Mouse (Mus musculus): ENCODE results near the gene Tbata. TPM values are rescaled to one million over a fixed set of nuclear protein-coding genes. Genes with fewer than 3 reads are reported as not detected.

The Tbata gene
- polyA plus RNA-seq, 1 experiment, result not detected

- Histone ChIP-seq H3K4me3 (replicated peaks) (no peak overlapping the region), H3K9me3 (no peaks in the 10 kb centered on the region), H3K4me1 (peaks cover 8% of the 10 kb centered on the region; the same call in 1 of the 2 replicates)
Observed at GRCm38 (mm10) chr10:61201596-61202318, 30.0 kb downstream of the Tbata start.

GRCm38 (mm10) chr10:61203930-61204329, 32.2 kb downstream of the Tbata start:
- Histone ChIP-seq H3K9me3 (no peaks in the 10 kb centered on the region), H3K36me3 (replicated peaks; ENCODE audit: low read length) (no peaks in the 10 kb centered on the region), H3K27me3 (replicated peaks) (peaks cover 75% of the 10 kb centered on the region), H3K4me3 (replicated peaks) (no peak overlapping the region), H3K4me1 (peaks cover 8% of the 10 kb centered on the region; the same call in 1 of the 2 replicates)
- TF ChIP-seq FLI1 (IDR thresholded peaks at IDR 0.05; ENCODE audit: low read length), result no peak
- TF ChIP-seq GATA1 (IDR thresholded peaks at IDR 0.05; ENCODE audit: borderline replicate concordance, low read length), result no peak

More at GRCm38 (mm10) chr10:61201596-61202318, 30.0 kb downstream of the Tbata start:
- H3K36me3 ChIP-seq (replicated peaks; ENCODE audit: low read length), result no peaks in the 10 kb centered on the region
- peaks cover 76% of the 10 kb centered on the region for H3K27me3 ChIP-seq (replicated peaks)
- TF ChIP-seq GATA1 (IDR thresholded peaks at IDR 0.05; ENCODE audit: borderline replicate concordance, low read length) (no peak), FLI1 (IDR thresholded peaks at IDR 0.05; ENCODE audit: low read length) (no peak)

- no peak overlapping the region for H3K4me3 ChIP-seq (replicated peaks)
- no peak for TF ChIP-seq FLI1 (IDR thresholded peaks at IDR 0.05; ENCODE audit: low read length)
- no peak for TF ChIP-seq GATA1 (IDR thresholded peaks at IDR 0.05; ENCODE audit: borderline replicate concordance, low read length)
- H3K36me3 ChIP-seq (replicated peaks; ENCODE audit: low read length), result no peaks in the 10 kb centered on the region
- H3K4me1 ChIP-seq, result peaks cover 8% of the 10 kb centered on the region; the same call in 1 of the 2 replicates
- no peaks in the 10 kb centered on the region for H3K9me3 ChIP-seq
- H3K27me3 ChIP-seq (replicated peaks), result peaks cover 61% of the 10 kb centered on the region
Observed at GRCm38 (mm10) chr10:61208114-61208684, 36.4 kb downstream of the Tbata start.

- Histone ChIP-seq H3K4me1 (no peaks in the 10 kb centered on the region), H3K9me3 (peaks cover 6% of the 10 kb centered on the region; the same call in 1 of the 2 replicates), H3K36me3 (replicated peaks; ENCODE audit: low read length) (no peaks in the 10 kb centered on the region), H3K4me3 (replicated peaks) (no peak overlapping the region), H3K27me3 (replicated peaks) (peaks cover 47% of the 10 kb centered on the region)
- no peak for TF ChIP-seq FLI1 (IDR thresholded peaks at IDR 0.05; ENCODE audit: low read length)
- no peak for TF ChIP-seq GATA1 (IDR thresholded peaks at IDR 0.05; ENCODE audit: borderline replicate concordance, low read length)
Observed at GRCm38 (mm10) chr10:61211105-61211504, 39.4 kb downstream of the Tbata start.

- H3K4me3 ChIP-seq (replicated peaks), result no peak overlapping the region
- TF ChIP-seq FLI1 (IDR thresholded peaks at IDR 0.05; ENCODE audit: low read length) (no peak), GATA1 (IDR thresholded peaks at IDR 0.05; ENCODE audit: borderline replicate concordance, low read length) (no peak)
- peaks cover 6% of the 10 kb centered on the region; the same call in 1 of the 2 replicates for H3K9me3 ChIP-seq
- H3K4me1 ChIP-seq, result no peaks in the 10 kb centered on the region
- H3K27me3 ChIP-seq (replicated peaks), result peaks cover 42% of the 10 kb centered on the region
- H3K36me3 ChIP-seq (replicated peaks; ENCODE audit: low read length), result no peaks in the 10 kb centered on the region
Observed at GRCm38 (mm10) chr10:61211743-61212142, 40.0 kb downstream of the Tbata start.

- TF ChIP-seq FLI1 (IDR thresholded peaks at IDR 0.05; ENCODE audit: low read length) (no peak), GATA1 (IDR thresholded peaks at IDR 0.05; ENCODE audit: borderline replicate concordance, low read length) (no peak)
- Histone ChIP-seq H3K27me3 (replicated peaks) (peaks cover 38% of the 10 kb centered on the region), H3K9me3 (peaks cover 6% of the 10 kb centered on the region; the same call in 1 of the 2 replicates), H3K36me3 (replicated peaks; ENCODE audit: low read length) (no peaks in the 10 kb centered on the region), H3K4me1 (no peaks in the 10 kb centered on the region), H3K4me3 (replicated peaks) (no peak overlapping the region)
Observed at GRCm38 (mm10) chr10:61212817-61213216, 41.1 kb downstream of the Tbata start.

- no peak overlapping the region for H3K4me3 ChIP-seq (replicated peaks)
- no peaks in the 10 kb centered on the region for H3K4me1 ChIP-seq
- H3K36me3 ChIP-seq (replicated peaks; ENCODE audit: low read length), result no peaks in the 10 kb centered on the region
- TF ChIP-seq FLI1 (IDR thresholded peaks at IDR 0.05; ENCODE audit: low read length) (no peak), GATA1 (IDR thresholded peaks at IDR 0.05; ENCODE audit: borderline replicate concordance, low read length) (no peak)
- H3K27me3 ChIP-seq (replicated peaks), result peaks cover 38% of the 10 kb centered on the region
- peaks cover 27% of the 10 kb centered on the region for H3K9me3 ChIP-seq
Observed at GRCm38 (mm10) chr10:61215658-61216057, 43.9 kb downstream of the Tbata start.

GRCm38 (mm10) chr10:61216163-61216562, 44.4 kb downstream of the Tbata start:
- Histone ChIP-seq H3K9me3 (peaks cover 32% of the 10 kb centered on the region), H3K36me3 (replicated peaks; ENCODE audit: low read length) (no peaks in the 10 kb centered on the region), H3K27me3 (replicated peaks) (peaks cover 37% of the 10 kb centered on the region), H3K4me1 (no peaks in the 10 kb centered on the region), H3K4me3 (replicated peaks) (no peak overlapping the region)
- TF ChIP-seq FLI1 (IDR thresholded peaks at IDR 0.05; ENCODE audit: low read length) (no peak), GATA1 (IDR thresholded peaks at IDR 0.05; ENCODE audit: borderline replicate concordance, low read length) (no peak)

GRCm38 (mm10) chr10:61219318-61219717, 47.6 kb downstream of the Tbata start:
- no peaks in the 10 kb centered on the region for H3K36me3 ChIP-seq (replicated peaks; ENCODE audit: low read length)
- H3K27me3 ChIP-seq (replicated peaks), result peaks cover 32% of the 10 kb centered on the region
- H3K4me3 ChIP-seq (replicated peaks), result no peak overlapping the region
- peaks cover 36% of the 10 kb centered on the region for H3K9me3 ChIP-seq
- H3K4me1 ChIP-seq, result no peaks in the 10 kb centered on the region
- TF ChIP-seq FLI1 (IDR thresholded peaks at IDR 0.05; ENCODE audit: low read length) (no peak), GATA1 (IDR thresholded peaks at IDR 0.05; ENCODE audit: borderline replicate concordance, low read length) (no peak)

- peaks cover 67% of the 10 kb centered on the region for H3K27me3 ChIP-seq (replicated peaks)
- TF ChIP-seq FLI1 (IDR thresholded peaks at IDR 0.05; ENCODE audit: low read length) (no peak), GATA1 (IDR thresholded peaks at IDR 0.05; ENCODE audit: borderline replicate concordance, low read length) (no peak)
- no peaks in the 10 kb centered on the region for H3K36me3 ChIP-seq (replicated peaks; ENCODE audit: low read length)
- H3K4me1 ChIP-seq, result no peaks in the 10 kb centered on the region
- peaks cover 9% of the 10 kb centered on the region for H3K9me3 ChIP-seq
- no peak overlapping the region for H3K4me3 ChIP-seq (replicated peaks)
Observed at GRCm38 (mm10) chr10:61225694-61226093, 53.9 kb downstream of the Tbata start.

All from megakaryocyte, embryonic 14.5 days (primary cell).